Mouse (Mus musculus): Measurements from ENCODE around the gene Cyp2s1.
A peak's percentile ranks its signal among the peaks of the same experiment; 100 is the strongest.

Gene Cyp2s1

GRCm38 (mm10) chr7:25780753-25781152, 36.0 kb downstream of the Cyp2s1 start:
- DNase-seq: no peak

- no peak for DNase-seq
Measured at GRCm38 (mm10) chr7:25780021-25780420, 36.7 kb downstream of the Cyp2s1 start.

GRCm38 (mm10) chr7:25768229-25768628, 48.5 kb downstream of the Cyp2s1 start:
- no peak for DNase-seq

GRCm38 (mm10) chr7:25766108-25766507, 50.6 kb downstream of the Cyp2s1 start:
- no peak for DNase-seq

- DNase-seq: peak; percentile 11
Measured at GRCm38 (mm10) chr7:25764221-25764620, 52.5 kb downstream of the Cyp2s1 start.

GRCm38 (mm10) chr7:25763678-25764077, 53.0 kb downstream of the Cyp2s1 start:
- peak; percentile 62 for DNase-seq

- DNase-seq: no peak
Measured at GRCm38 (mm10) chr7:25761354-25761753, 55.4 kb downstream of the Cyp2s1 start.

- peak; percentile 93 for DNase-seq
Measured at GRCm38 (mm10) chr7:25756011-25756410, 60.7 kb downstream of the Cyp2s1 start.

GRCm38 (mm10) chr7:25755468-25755833, 61.3 kb downstream of the Cyp2s1 start:
- DNase-seq: no peak

GRCm38 (mm10) chr7:25754738-25755467, 61.8 kb downstream of the Cyp2s1 start, which contains the start of gene Hnrnpul1:
Hnrnpul1 (minus strand) TSS chr7:25754757.
- peak; percentile 100 for DNase-seq

- DNase-seq: no peak
Measured at GRCm38 (mm10) chr7:25754439-25754737, 62.3 kb downstream of the Cyp2s1 start.

- DNase-seq: no peak
Measured at GRCm38 (mm10) chr7:25753643-25754438, 62.9 kb downstream of the Cyp2s1 start.

GRCm38 (mm10) chr7:25753076-25753475, 63.6 kb downstream of the Cyp2s1 start:
- DNase-seq: no peak

Measured in retina, postnatal 1 day (tissue).